Mouse (Mus musculus): Measurements from ENCODE around the gene Tfpi. TPM values are rescaled to one million over a fixed set of nuclear protein-coding genes. Genes with fewer than 3 reads are reported as not detected.

The Tfpi gene
- polyA plus RNA-seq, 2 experiments from 2014 or later, result 3.9 to 6.5 TPM

DNA sequence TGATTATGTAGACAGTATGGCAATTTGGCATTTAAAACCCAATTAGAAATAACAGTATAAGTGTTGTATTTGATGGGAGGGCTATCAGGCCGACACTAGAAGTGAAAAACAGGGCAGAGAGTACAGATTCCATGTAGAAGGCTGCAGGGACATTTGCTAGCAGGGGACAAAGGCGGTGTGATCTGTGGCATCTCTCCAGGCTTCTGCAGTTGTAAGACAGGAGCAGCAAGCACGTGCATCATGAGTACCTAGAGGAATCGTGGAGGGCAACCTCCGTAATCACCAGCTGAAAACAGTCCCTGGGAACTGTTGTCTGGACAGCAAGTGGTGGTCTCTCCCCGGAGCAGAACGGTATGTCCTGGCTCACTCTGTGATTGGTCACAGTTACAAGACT, 88.6 kb downstream of the Tfpi start:
- ATAC-seq, result no peak

DNA sequence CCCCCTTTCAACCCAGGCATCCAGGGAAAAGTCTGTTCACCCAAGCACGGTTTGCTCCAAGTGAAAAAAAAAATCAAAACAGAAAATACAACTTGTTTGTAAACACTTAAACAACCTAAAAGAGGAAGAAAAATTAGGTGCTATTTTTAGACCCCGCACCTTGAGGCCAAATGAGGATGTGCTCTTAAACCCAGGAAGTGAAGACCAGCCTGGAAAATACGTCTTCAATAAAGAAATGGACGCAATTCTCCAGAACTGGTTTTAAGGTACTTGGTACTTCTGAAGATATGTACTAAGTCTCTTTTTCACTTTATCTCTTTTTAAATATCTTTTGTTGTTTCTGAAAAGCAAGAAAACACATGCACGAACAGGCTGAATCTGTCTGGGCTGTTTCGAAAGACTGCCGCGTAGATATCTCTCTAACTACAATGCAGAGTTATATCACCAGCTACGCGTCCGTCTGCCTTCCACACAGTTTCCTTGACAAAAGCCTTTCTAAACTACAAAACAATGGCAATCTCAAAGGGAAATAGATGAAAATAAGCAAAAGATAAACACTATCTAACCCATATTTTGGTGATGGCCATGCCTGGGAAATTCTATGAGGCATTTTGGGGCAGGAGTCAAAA, 89.1 kb downstream of the Tfpi start:
- no peak for ATAC-seq

DNA sequence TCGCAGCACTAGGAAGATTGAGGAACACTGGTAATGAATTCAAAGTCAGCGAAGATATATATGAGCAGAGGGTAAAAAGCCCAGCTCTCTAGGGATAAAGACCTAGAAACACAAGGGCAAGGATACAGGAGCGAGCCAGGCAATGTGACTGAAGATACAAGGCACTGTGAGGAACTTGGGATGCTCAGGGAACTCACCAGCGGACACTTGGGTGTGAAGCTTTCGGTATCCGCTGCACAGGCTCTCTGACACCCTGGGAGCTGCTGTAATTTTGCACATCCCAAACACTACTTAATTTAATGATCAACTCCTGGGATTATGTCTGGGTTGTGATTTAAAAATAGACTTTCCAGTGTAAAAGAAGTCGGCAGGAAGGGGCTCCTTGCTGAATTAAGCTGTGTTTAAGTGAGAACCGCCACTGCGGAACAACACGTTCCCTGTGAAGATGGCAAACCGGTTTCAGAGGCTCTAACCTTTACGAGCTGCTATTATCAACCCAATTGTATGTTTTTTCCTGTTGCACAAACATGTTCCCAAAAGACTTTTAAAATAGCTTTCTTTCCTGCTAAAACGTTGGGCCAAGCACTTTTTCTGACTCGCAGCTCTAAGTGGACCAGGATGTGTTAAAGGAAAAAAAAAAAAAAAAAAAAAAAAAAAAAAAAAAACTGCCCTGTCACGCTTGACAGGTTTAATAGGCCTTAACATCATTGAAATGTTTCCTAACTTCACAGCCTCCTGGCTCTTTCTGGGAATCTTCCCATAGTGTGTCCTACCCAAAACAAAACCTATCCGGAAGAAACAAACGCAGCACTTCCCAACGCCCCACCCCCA, 89.8 kb downstream of the Tfpi start:
- no peak for ATAC-seq

DNA sequence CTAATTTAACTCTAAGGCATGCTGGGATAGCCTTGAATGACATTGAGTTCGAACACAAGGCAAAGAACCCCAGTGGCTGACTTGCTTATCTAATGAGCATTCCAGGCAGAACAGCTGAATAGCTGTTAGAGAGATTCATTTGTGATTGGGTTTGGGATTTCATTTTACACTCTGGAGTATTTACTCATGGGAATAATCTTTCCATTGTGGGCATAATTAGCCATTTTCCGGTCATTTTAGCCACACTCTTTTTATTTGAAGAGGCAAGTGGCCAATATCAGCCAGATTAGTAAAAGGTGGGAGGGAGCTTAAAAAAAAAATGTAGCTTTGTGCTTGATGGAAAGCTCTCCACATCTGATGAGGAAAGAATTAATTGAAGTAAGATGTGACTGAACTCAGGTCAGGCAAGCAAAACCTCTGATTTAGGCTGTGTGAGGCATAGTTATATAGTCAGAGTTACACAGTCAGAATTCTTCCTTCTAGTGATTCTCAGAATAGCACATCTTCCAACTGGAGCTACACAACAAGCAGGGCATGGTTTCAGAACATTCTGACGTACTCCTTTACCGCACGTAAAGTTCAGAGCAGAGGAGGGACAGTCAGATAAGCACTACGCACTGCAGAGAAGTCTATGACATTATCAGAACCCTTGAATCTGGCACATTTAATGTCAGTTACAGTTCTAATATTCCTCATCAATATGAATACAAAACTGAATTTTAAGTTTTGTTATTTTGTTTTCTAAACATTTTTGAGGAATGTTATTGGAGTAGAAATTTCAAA, 91.5 kb downstream of the Tfpi start:
- no peak for ATAC-seq

DNA sequence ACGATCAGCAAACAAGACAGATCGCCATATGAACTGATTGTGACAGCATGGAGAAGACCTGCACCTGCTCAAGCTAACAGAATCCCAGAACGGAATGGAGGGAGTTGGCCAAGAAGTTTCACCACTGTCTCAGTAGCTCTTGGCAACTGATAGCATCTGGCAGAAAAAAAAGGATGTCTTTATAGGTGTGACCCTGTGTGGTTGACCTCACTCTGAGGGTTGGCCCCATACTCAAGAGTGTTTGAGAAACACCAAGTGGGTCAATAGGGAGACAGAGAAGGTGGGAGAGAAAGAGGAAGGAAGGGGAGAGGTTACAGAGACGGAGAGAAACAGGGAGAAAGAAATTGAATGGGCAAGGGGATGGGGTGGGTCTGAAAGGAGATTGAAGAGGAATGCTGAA, 92.7 kb downstream of the Tfpi start:
- ATAC-seq, result no peak

Other genes with a start within 250 kb of the Tfpi start
- 10 to 100 TPM; 25.6 to 26.7 TPM for gene Calcrl, start 51.4 kb downstream of the Tfpi start, polyA plus RNA-seq (2017; shearing (Covaris generic))
- gene Ctnnd1, start 174.0 kb upstream of the Tfpi start, polyA plus RNA-seq (2017; shearing (Covaris generic)), result 1 to 10 TPM in 1 of 2 experiments, under 1 TPM in 1; 0.89 to 1.1 TPM
- gene Btbd18, start 182.3 kb upstream of the Tfpi start, polyA plus RNA-seq (2017; shearing (Covaris generic)), result under 1 TPM in 1 of 2 experiments, not detected in 1; 0.48 TPM
- 100 to 1,000 TPM in 1 of 2 experiments, 10 to 100 TPM in 1; 96.4 to 131 TPM for gene Selenoh, start 194.0 kb upstream of the Tfpi start, polyA plus RNA-seq (2017; shearing (Covaris generic))
- not detected for gene Gm28635, start 201.3 kb upstream of the Tfpi start, polyA plus RNA-seq (2017; shearing (Covaris generic))
- gene Med19, start 201.6 kb upstream of the Tfpi start, polyA plus RNA-seq (2017; shearing (Covaris generic)), result 10 to 100 TPM; 14.9 to 18.3 TPM
- 100 to 1,000 TPM; 115 to 140 TPM for gene Tmx2, start 202.4 kb upstream of the Tfpi start, polyA plus RNA-seq (2017; shearing (Covaris generic))
- 10 to 100 TPM; 10.1 to 12.5 TPM for gene Zdhhc5, start 238.4 kb upstream of the Tfpi start, polyA plus RNA-seq (2017; shearing (Covaris generic))

All from CD4-positive, CD25-positive, alpha-beta regulatory T cell, adult 4 months (primary cell).